Mouse (Mus musculus) bone marrow macrophage, adult 2 months (primary cell): ENCODE results near the gene Nlgn3.

ENCODE experiments used
- CTCF ChIP-seq: IDR thresholded peaks from 2 replicates; pipeline ENCODE4 v1.5.1; 2012; ENCODE audit warnings: low read depth, mild to moderate bottlenecking, low read length, moderate library complexity
- POLR2A ChIP-seq: IDR thresholded peaks from 2 replicates; pipeline ENCODE4 v1.6.1; 2012; ENCODE audit warnings: mild to moderate bottlenecking, low read depth, low read length, borderline replicate concordance

- TF ChIP-seq CTCF (no peak), POLR2A (no peak)
Measured at GRCm38 (mm10) chrX:101256603-101257002, 42.4 kb upstream of the Nlgn3 start.
